Mouse (Mus musculus): ENCODE results near the gene Gm3604. TPM values are rescaled to one million over a fixed set of nuclear protein-coding genes. Genes with fewer than 3 reads are reported as not detected.
"Not testable (repeated sequence)": the region's sequence is repeated elsewhere in the genome, so short reads cannot be mapped to it uniquely, and the experiment has no call there.

The Gm3604 gene
- total RNA-seq (2012; rRNA removed) (3.9 and 4.9 TPM in 2 replicates), total RNA-seq (2014; rRNA removed) (9.1 and 11.8 TPM in 2 replicates), polyA plus RNA-seq (2012; ENCODE audit: insufficient read length, low read depth) (3.5 TPM in 2 replicates)

DNA sequence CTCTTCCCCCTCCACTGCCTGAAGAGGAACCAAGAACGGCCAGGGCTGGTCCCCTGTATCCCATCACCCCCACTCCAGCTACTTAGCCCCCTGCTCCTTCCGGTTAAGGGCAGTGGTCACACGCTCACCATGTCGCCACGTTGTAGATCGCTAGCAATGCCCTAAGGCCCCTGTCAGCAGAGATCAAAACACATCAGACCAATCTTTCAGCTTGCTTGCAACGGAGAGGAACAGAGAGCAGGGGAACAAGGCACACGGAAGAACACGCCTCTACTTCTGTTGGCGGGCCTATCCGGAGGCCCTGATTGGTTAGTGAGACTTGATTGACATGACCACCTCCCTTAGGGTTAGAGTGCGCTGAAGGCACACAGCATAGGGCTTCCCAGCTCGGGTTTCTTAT is at the start of gene Gm3604:
Gene Gm3604 (minus strand): TSS at position 226 of the 400 bp plus-strand sequence.
- H3K27me3 ChIP-seq (replicated peaks); H3K36me3 ChIP-seq (replicated peaks in 1 of 2; ENCODE audit: control insufficient read depth in 1 of 2, insufficient read depth in 1 of 2, low read length in 1 of 2); in situ Hi-C loops (cut with MboI; ENCODE audit: low pct_ligation_motif_present, low pct_unique_long_range_greater_than_20kb, low sequenced_read_pairs); H3K9me3 ChIP-seq (replicated peaks; ENCODE audit: low read length); H3K4me1 ChIP-seq (ENCODE audit: control insufficient read depth in 1 of 2, insufficient read depth in 2 of 2); H3K79me2 ChIP-seq (replicated peaks; ENCODE audit: control insufficient read depth, extremely low read depth, insufficient read depth, poor library complexity, severe bottlenecking); dilution Hi-C loops (cut with MboI; ENCODE audit: extremely low pct_ligation_motif_present, extremely low pct_unique_long_range_greater_than_20kb, low sequenced_read_pairs): not testable (repeated sequence)
- Histone ChIP-seq H3K27ac (ENCODE audit: insufficient read depth, low read depth) (peak within 1 kb of the TSS; percentile 66; the same call in 1 of the 2 replicates), H3K4me2 (ENCODE audit: insufficient read depth, low read depth, poor library complexity, severe bottlenecking) (peak within 1 kb of the TSS; percentile 19), H3K4me3 (replicated peaks in 1 of 3; ENCODE audit: low read depth in 2 of 3, low read length in 2 of 3, poor library complexity in 1 of 3) (peak within 1 kb of the TSS; percentile 48 to 95 (median 68)), H3K9ac (ENCODE audit: insufficient read depth, low read depth) (peak within 1 kb of the TSS; percentile 85)
- peak; percentile 73 for DNase-seq (ENCODE audit: extremely low read depth)
- TF ChIP-seq HCFC1 (IDR thresholded peaks at IDR 0.05; ENCODE audit: low read depth, low read length) (peak; percentile 56), ELF1 (IDR thresholded peaks at IDR 0.05; ENCODE audit: low read depth, low read length) (peak; percentile 32; the same call in 1 of the 2 replicates), E2F4 (IDR thresholded peaks at IDR 0.05; ENCODE audit: insufficient replicate concordance, low read depth, low read length) (peak; percentile 92; the same call in 1 of the 2 replicates), POLR2A (IDR thresholded peaks at IDR 0.05; ENCODE audit: low read depth, low read length) (peak; percentile 53; the same call in 1 of the 2 replicates), CHD2 (IDR thresholded peaks at IDR 0.05; ENCODE audit: low read length) (peak; percentile 65), TCF12 (IDR thresholded peaks at IDR 0.05; ENCODE audit: low read depth, low read length) (0 out of 2 replicates have a peak, but pooled peaks have one; percentile 16)

GRCm38 (mm10) chr13:62399206-62399605 is 16.2 kb upstream of the Gm3604 start:
- H3K79me2 ChIP-seq (replicated peaks; ENCODE audit: control insufficient read depth, extremely low read depth, insufficient read depth, poor library complexity, severe bottlenecking); in situ Hi-C loops (cut with MboI; ENCODE audit: low pct_ligation_motif_present, low pct_unique_long_range_greater_than_20kb, low sequenced_read_pairs); H3K9me3 ChIP-seq (replicated peaks; ENCODE audit: low read length); H3K9ac ChIP-seq (ENCODE audit: insufficient read depth, low read depth); H3K36me3 ChIP-seq (replicated peaks in 1 of 2; ENCODE audit: control insufficient read depth in 1 of 2, insufficient read depth in 1 of 2, low read length in 1 of 2); H3K4me1 ChIP-seq (ENCODE audit: control insufficient read depth in 1 of 2, insufficient read depth in 2 of 2); DNase-seq (ENCODE audit: extremely low read depth); dilution Hi-C loops (cut with MboI; ENCODE audit: extremely low pct_ligation_motif_present, extremely low pct_unique_long_range_greater_than_20kb, low sequenced_read_pairs); H3K4me3 ChIP-seq (replicated peaks in 1 of 3; ENCODE audit: low read depth in 2 of 3, low read length in 2 of 3, poor library complexity in 1 of 3); H3K4me2 ChIP-seq (ENCODE audit: insufficient read depth, low read depth, poor library complexity, severe bottlenecking); H3K27me3 ChIP-seq (replicated peaks); H3K27ac ChIP-seq (ENCODE audit: insufficient read depth, low read depth): not testable (repeated sequence)

DNA sequence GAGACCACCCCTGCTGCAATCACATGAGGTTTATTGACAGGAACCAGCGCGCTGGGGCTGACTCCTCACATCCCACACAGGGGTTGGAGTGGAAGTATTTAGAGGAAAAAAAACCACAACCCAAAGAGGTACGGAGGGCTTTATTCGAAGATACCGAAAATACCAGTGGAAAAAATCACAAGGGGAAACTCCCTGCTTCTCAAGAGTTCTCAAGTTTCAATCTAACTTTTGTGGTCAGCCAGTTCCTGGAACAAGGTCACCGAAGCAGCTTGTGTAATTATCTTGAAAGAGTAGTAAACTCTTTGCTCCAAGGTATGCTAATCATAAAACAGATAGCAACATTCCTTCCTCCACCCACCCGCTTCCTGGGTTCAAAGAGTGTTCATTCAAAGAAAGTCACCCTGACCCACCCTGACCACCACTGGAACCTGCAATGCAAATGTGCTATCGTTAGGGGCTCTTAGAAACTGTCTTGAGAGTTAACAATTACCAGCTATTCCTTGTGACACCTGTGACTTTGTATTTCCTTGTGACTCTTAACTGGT is 7.2 kb upstream of the Gm3604 start:
- H3K9me3 ChIP-seq (replicated peaks; ENCODE audit: low read length); dilution Hi-C loops (cut with MboI; ENCODE audit: extremely low pct_ligation_motif_present, extremely low pct_unique_long_range_greater_than_20kb, low sequenced_read_pairs); H3K4me3 ChIP-seq (replicated peaks in 1 of 3; ENCODE audit: low read depth in 2 of 3, low read length in 2 of 3, poor library complexity in 1 of 3); H3K27ac ChIP-seq (ENCODE audit: insufficient read depth, low read depth); H3K4me1 ChIP-seq (ENCODE audit: control insufficient read depth in 1 of 2, insufficient read depth in 2 of 2); H3K4me2 ChIP-seq (ENCODE audit: insufficient read depth, low read depth, poor library complexity, severe bottlenecking); H3K79me2 ChIP-seq (replicated peaks; ENCODE audit: control insufficient read depth, extremely low read depth, insufficient read depth, poor library complexity, severe bottlenecking); in situ Hi-C loops (cut with MboI; ENCODE audit: low pct_ligation_motif_present, low pct_unique_long_range_greater_than_20kb, low sequenced_read_pairs); H3K36me3 ChIP-seq (replicated peaks in 1 of 2; ENCODE audit: control insufficient read depth in 1 of 2, insufficient read depth in 1 of 2, low read length in 1 of 2); H3K27me3 ChIP-seq (replicated peaks); H3K9ac ChIP-seq (ENCODE audit: insufficient read depth, low read depth): not testable (repeated sequence)
- TF ChIP-seq EP300 (IDR thresholded peaks at IDR 0.05; ENCODE audit: low read length) (peak; percentile 64), ZNF384 (IDR thresholded peaks at IDR 0.05; ENCODE audit: low read depth, low read length) (peak; percentile 41; the same call in 1 of the 2 replicates)
- DNase-seq (ENCODE audit: extremely low read depth) = peak; percentile 71

All from CH12.LX (cell line).